Mouse (Mus musculus) stomach, postnatal 0 days (tissue): ENCODE results near the gene Fahd1. TPM values are rescaled to one million over a fixed set of nuclear protein-coding genes. Genes with fewer than 3 reads are reported as not detected.

Source experiments
- ATAC-seq: fragments of 200-750 bp; cut with Nextera tagmentation; 2 replicates; pipeline ENCODE4 v1.8.0; 2017; ENCODE audit not compliant: low FRiP score, low TSS enrichment
- DNase-seq: peaks from one replicate; pipeline ENCODE4 v3.0.0-alpha.2; 2016; ENCODE audit warnings: low spot score
- H3K27ac ChIP-seq: fragments of 300-500 bp; sonication (generic); replicated peaks from 2 replicates; pipeline ENCODE4 v1.5.1; 2014; ENCODE audit warnings: mild to moderate bottlenecking, control low read depth
- H3K27me3 ChIP-seq: fragments of 300-500 bp; sonication (generic); 2 replicates; pipeline ENCODE4 v1.6.1; 2014; ENCODE audit warnings: low read length; ENCODE audit not compliant: control insufficient read depth, insufficient read depth
- H3K36me3 ChIP-seq: fragments of 300-500 bp; sonication (generic); 2 replicates; pipeline ENCODE4 v1.6.1; 2014; ENCODE audit warnings: low read length, mixed read lengths; ENCODE audit not compliant: control insufficient read depth, insufficient read depth
- H3K4me1 ChIP-seq: fragments of 300-500 bp; sonication (generic); replicated peaks from 2 replicates; pipeline ENCODE4 v1.6.1; 2014; ENCODE audit warnings: antibody characterized with exemption; ENCODE audit not compliant: control insufficient read depth, insufficient read depth
- H3K4me2 ChIP-seq: fragments of 300-500 bp; sonication (generic); replicated peaks from 2 replicates; pipeline ENCODE4 v1.6.1; 2014; ENCODE audit warnings: low read depth, mild to moderate bottlenecking, control low read depth, moderate library complexity
- H3K4me3 ChIP-seq: fragments of 300-500 bp; sonication (generic); 2 replicates; pipeline ENCODE4 v1.5.1; 2014; ENCODE audit warnings: low read depth, low read length, control low read depth
- H3K9ac ChIP-seq: fragments of 300-500 bp; sonication (generic); 2 replicates; pipeline ENCODE4 v1.6.1; 2014; ENCODE audit warnings: mild to moderate bottlenecking, low read length, control low read depth, mixed read lengths
- H3K9me3 ChIP-seq: fragments of 300-500 bp; sonication (generic); 2 replicates; pipeline ENCODE4 v1.6.1; 2016; ENCODE audit warnings: low read length; ENCODE audit not compliant: control insufficient read depth
- CTCF ChIP-seq: IDR thresholded peaks from 2 replicates; pipeline ENCODE4 v1.5.1; 2016; ENCODE audit warnings: antibody characterized with exemption, low read depth, mild to moderate bottlenecking, moderate library complexity
- EP300 ChIP-seq: optimal IDR thresholded peaks from 2 replicates; pipeline ENCODE3; 2016; ENCODE audit warnings: antibody characterized with exemption
- WGBS: fragments of 180-500 bp; shearing (Covaris S2); extraction: QIAGEN DNeasy Blood & Tissue Kit; methylation state at CpG from one replicate; pipeline ENCODE4 v1.1.7; 2014; 5-methylcytosine and 5-hydroxymethylcytosine counted together
- polyA plus RNA-seq: library from polyadenylated mRNA; unstranded; fragments of >200 nt; fragmentation: Nextera tagmentation; extraction: Ambion mirVana; gene quantifications from 2 replicates; pipeline ENCODE4 v1.2.1, GENCODE M21; 2015

Fahd1 gene
- polyA plus RNA-seq, 1 experiment from 2014 or later, result 24.1 TPM

DNA sequence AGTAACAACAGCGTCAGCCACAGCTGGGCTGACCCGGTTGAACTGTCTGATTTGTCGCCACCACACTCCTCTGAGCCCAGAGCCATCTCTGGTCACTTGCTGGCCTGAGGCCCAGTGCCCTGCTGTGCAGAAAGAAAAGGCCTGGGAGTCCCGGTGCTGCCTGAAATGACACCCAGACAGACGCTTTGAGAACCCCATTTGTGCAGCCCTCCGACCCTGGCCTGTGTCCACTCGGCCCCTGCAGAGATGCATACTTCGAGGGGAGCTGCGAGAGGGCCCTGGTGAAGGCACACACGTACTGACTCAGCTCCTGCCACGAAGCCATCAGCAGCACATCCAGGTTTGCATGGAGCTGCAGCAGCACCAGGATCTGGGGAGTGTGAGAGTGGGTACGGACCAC, 42.6 kb upstream of the Fahd1 start:
- no peaks in the 10 kb centered on the region for H3K9me3 ChIP-seq
- no peak for ATAC-seq
- H3K4me3 ChIP-seq, result no peak overlapping the region
- no peak overlapping the region for H3K9ac ChIP-seq
- H3K4me1 ChIP-seq, result peaks cover 5% of the 10 kb centered on the region
- H3K27ac ChIP-seq, result no peak overlapping the region
- no peaks in the 10 kb centered on the region for H3K27me3 ChIP-seq
- TF ChIP-seq EP300, result no peak
- no peak for TF ChIP-seq CTCF
- DNase-seq, result no peak
- no peak overlapping the region for H3K4me2 ChIP-seq
- H3K36me3 ChIP-seq, result peaks cover 8% of the 10 kb centered on the region; the same call in 1 of the 2 replicates
- WGBS, result 91% methylated on average over 12 of the region's 12 CpGs

DNA sequence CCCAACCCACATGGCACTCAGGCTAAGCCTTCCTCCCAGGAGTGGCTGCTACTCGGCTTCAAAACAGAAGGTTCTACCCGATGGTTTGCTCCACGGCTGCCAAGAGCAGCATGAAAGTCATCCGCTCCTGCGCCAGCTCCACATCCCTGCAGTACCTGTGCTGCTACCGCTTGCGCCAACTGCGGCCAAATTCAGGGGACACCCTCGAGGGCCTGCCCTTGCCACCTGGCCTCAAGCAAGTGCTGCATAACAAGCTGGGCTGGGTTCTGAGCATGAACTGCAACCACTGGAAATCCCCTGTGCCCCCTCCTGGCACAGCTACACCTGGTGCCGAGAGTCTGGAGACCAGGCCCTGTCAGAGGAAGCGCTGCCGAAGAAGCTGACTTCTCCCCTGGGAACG, 41.2 kb upstream of the Fahd1 start:
- DNase-seq (no peak), ATAC-seq (no peak)
- H3K36me3 ChIP-seq, result peaks cover 8% of the 10 kb centered on the region; the same call in 1 of the 2 replicates
- no peaks in the 10 kb centered on the region for H3K9me3 ChIP-seq
- WGBS, result 82% methylated on average over 12 of the region's 13 CpGs
- no peaks in the 10 kb centered on the region; the same call in none of the 2 replicates for H3K4me1 ChIP-seq
- no peak overlapping the region for H3K4me3 ChIP-seq
- H3K27me3 ChIP-seq, result no peaks in the 10 kb centered on the region
- H3K27ac ChIP-seq, result no peak overlapping the region
- H3K9ac ChIP-seq, result no peak overlapping the region
- H3K4me2 ChIP-seq, result no peak overlapping the region
- TF ChIP-seq CTCF (no peak), EP300 (no peak)

DNA sequence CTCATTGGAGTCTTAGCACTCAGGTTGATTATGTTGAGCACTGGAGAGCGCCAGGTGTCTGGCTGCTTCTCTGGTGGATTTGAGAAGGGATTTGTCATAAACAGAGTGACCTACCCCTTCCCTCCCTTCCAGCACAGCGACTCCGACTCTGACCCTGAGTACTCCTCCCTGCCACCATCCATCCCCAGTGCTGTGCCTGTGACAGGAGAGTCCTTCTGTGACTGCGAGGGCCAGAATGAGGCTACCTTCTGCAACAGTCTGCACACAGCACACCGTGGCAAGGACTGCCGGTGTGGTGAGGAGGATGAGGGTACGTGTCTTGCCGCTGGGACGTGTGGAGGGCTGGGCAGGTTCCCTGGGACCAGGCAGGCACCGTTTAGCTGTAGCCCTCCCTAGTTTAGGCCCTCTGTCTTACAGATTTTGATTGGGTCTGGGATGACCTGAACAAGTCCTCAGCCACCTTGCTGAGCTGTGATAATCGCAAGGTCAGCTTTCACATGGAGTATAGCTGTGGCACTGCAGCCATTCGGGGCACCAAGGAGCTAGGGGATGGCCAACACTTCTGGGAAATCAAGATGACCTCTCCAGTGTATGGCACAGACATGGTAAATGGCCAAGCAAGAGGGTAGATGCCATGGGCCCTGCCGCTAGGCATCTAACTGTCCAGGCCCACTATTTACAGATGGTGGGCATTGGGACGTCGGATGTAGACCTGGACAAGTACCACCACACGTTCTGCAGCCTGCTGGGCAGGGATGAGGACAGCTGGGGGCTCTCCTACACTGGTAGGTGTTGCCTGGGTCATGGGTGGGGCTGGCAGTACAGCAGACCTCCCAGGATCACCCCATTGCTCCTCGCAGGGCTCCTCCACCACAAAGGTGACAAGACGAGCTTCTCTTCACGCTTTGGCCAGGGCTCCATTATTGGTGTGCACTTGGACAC, 40.3 kb upstream of the Fahd1 start:
- TF ChIP-seq CTCF (no peak), EP300 (no peak)
- no peak overlapping the region for H3K4me2 ChIP-seq
- DNase-seq, result no peak
- no peak overlapping the region for H3K9ac ChIP-seq
- ATAC-seq, result no peak
- no peaks in the 10 kb centered on the region for H3K9me3 ChIP-seq
- H3K4me3 ChIP-seq, result no peak overlapping the region
- no peaks in the 10 kb centered on the region for H3K27me3 ChIP-seq
- H3K36me3 ChIP-seq, result peaks cover 8% of the 10 kb centered on the region; the same call in 1 of the 2 replicates
- WGBS, result 82% methylated on average over 19 of the region's 19 CpGs
- H3K4me1 ChIP-seq, result peaks cover 1% of the 10 kb centered on the region
- H3K27ac ChIP-seq, result no peak overlapping the region

DNA sequence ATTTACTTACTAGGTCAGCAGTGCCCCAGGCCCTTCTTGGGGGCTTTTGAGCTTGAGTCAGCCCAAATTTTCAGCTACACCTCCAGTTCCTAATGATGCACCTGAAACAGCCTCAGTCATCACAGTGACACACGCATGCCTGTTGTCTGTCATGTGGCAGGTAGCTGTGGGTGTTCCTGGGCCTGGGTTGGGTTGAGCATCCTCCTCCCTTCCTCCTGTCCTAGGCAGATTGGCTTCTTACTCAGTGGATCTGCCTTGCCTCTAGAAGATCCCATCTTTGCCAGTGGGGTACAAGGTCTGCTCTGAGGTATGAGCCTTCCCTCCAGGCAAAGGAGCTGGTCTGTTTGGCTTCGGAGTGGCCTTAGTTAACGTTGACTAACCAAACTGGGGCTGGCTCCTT, 38.7 kb upstream of the Fahd1 start:
- H3K9ac ChIP-seq, result no peak overlapping the region
- H3K9me3 ChIP-seq, result no peaks in the 10 kb centered on the region
- 82% methylated on average over 3 of the region's 3 CpGs for WGBS
- H3K27me3 ChIP-seq, result no peaks in the 10 kb centered on the region
- H3K36me3 ChIP-seq, result peaks cover 10% of the 10 kb centered on the region
- no peak overlapping the region for H3K4me3 ChIP-seq
- no peak overlapping the region for H3K27ac ChIP-seq
- DNase-seq (no peak), ATAC-seq (no peak)
- H3K4me2 ChIP-seq, result no peak overlapping the region
- peaks cover 3% of the 10 kb centered on the region for H3K4me1 ChIP-seq
- TF ChIP-seq CTCF, result no peak

DNA sequence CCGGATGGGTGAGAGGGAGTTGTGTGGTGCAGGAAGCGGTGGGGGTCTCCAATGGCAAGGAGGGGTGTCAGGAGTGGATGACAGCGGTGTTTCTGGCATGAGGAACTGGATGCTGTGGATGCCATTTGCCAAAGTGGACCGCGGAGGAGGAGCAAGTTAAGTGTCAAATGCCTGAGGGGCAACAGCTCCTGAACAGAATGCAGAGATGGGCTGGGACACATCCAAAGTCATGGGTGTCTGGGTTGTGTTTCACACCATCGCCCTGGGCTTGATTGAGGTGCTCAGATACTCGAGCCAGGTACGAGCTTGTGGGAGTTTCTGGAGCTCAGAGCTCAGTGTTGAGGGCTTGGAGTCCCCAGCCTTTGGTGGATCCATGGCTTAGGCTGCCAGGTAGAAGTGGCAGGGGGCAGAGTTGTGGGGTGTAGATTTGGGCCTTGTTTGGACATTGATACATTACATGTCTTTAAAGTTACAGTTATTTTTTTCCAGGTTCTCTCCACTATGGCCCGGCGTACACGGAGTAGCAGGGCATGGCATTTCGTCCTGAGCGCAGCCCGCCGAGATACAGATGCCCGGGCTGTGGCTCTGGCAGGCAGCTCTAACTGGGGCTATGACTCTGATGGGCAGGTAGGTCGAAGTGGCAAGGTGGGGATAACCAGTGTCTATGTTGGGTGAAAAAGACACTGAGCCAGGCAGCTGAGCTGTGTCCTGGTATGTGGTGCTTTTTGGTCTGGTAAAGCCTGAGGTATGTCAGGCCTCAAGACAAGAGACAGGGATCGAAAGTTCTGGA, 37.3 kb upstream of the Fahd1 start:
- peak overlapping the region; percentile 82 for H3K9ac ChIP-seq
- H3K4me1 ChIP-seq, result peaks cover 3% of the 10 kb centered on the region
- WGBS, result 60% methylated on average over 18 of the region's 18 CpGs
- peak overlapping the region; percentile 86 for H3K27ac ChIP-seq
- TF ChIP-seq CTCF, result no peak
- no peak for TF ChIP-seq EP300
- ATAC-seq, result no peak
- H3K4me2 ChIP-seq, result peak overlapping the region; percentile 90
- H3K9me3 ChIP-seq, result no peaks in the 10 kb centered on the region
- peaks cover 11% of the 10 kb centered on the region for H3K36me3 ChIP-seq
- no peaks in the 10 kb centered on the region for H3K27me3 ChIP-seq
- DNase-seq, result no peak
- H3K4me3 ChIP-seq, result peak overlapping the region; percentile 85

DNA sequence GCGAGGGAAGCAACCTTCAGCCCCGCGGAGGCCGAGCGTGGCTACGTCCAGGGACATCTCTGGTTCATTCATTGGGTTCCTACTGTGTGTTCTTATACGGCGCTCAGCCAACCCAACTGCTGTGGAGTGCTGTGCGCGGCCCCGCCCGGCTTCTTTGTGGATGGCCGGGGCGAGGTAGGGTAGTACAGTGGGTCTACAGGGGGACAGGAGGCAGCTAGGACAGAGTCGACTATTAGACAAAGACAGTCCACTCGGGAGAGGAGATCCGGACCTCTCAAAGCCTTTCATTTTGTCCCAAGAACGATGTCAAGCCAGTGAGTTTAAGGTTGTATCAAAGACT, 36.7 kb upstream of the Fahd1 start:
- peak; percentile 24 for ATAC-seq
- peaks cover 10% of the 10 kb centered on the region for H3K36me3 ChIP-seq
- TF ChIP-seq CTCF (no peak), EP300 (no peak)

More for the DNA sequence above, 36.7 kb upstream of the Fahd1 start:
- Histone ChIP-seq H3K4me2 (peak overlapping the region; percentile 90), H3K9me3 (no peaks in the 10 kb centered on the region), H3K9ac (peak overlapping the region; percentile 82), H3K27ac (peak overlapping the region; percentile 86), H3K4me3 (peak overlapping the region; percentile 85), H3K4me1 (peaks cover 3% of the 10 kb centered on the region), H3K27me3 (no peaks in the 10 kb centered on the region)
- under 1% methylated on average over 18 of the region's 18 CpGs for WGBS
- DNase-seq, result no peak
